Mouse (Mus musculus) brain, adult 2 months (tissue): ENCODE measurements around the gene Recql5.
A peak's percentile ranks its signal among the peaks of the same experiment; 100 is the strongest.
"Not testable (repeated sequence)": the region's sequence is repeated elsewhere in the genome, so short reads cannot be mapped to it uniquely, and the experiment has no call there.

ENCODE experiments used
- DNase-seq: peaks from one replicate; pipeline ENCODE4 v3.0.0; 2011; ENCODE audit warnings: low read depth, low spot score

The Recql5 gene

DNA sequence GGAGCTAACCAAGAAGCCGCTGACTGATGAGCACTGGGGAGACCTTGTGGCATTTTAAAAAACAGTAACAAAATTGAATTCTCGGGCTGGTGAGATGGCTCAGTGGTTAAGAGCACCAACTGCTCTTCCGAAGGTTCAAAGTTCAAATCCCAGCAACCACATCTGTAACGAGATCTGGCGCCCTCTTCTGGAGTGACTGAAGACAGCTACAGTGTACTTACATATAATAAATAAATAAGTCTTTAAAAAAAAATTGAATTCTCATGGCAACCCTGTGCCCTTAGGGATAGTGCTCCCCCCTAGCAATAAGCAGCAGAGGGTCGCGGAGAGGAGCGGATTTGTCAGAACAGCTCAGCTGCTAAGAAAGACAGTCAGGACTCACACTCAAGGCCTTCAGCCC lies 69.4 kb downstream of the Recql5 start:
- DNase-seq = no peak

DNA sequence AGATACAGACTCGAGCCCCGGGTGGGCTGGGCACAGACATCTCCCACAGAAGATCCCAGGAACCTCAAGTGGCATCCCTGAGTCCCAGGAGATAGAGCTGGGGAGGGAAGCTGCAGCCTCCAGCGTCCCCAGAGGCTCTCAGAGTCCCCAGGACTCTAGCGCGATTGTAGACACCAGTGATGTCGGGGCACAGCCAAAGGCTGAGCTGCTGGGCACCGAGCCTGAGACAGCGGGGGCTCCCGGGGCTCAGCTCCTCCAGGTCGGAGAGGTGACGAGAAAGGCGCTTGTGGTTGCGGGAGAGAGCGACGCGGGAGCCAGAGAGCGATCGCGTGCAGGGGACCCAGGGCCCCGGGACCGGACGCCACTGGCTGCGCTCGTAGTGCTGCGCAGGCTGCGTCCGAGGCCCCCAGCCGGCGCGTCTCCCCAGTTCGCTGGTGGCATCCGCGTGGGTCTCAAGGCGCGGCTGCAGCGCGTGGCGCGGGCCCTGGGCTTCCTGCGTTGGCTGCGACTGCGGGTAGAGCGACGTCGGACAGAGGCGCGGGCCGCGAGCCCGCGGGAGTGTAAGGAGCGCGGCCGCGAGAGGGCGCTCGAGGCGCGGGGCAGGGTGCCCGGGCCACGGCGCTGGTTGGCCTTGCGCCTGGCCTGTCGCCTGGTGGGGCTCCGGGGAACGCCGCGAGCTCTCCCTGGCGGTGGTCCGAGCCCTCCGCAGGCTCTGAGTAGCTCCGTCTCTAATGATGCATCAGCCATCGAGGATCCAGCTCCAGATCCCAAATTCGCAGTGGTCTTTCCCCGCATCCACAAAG lies 73.9 kb downstream of the Recql5 start:
- DNase-seq = peak; percentile 71

- DNase-seq = no peak
Measured at GRCm38 (mm10) chr11:115858354-115858753, 74.9 kb downstream of the Recql5 start, which contains the start of gene Myo15b. Gene Myo15b, plus strand, starts transcription at chr11:115858406.

DNA sequence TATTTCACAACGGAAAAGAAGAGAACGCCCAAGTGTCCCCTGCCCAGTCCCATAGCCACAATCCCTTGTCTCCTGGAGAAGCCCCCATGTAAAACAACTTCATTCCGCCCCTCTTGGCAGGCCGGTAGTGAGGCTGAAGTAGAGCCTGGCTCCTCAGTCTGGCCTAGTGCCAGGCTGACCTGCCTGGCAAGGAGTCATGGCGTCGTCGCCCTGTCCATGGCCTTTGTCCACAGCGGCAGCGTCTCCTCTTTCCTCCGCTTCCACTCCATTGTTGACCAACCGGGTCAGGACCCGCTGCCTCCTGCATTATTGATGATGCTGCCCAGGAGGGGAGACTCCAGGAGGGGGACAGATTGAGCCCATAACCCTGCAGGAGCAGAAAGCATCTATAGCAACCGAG lies 75.3 kb downstream of the Recql5 start:
- no peak for DNase-seq

DNA sequence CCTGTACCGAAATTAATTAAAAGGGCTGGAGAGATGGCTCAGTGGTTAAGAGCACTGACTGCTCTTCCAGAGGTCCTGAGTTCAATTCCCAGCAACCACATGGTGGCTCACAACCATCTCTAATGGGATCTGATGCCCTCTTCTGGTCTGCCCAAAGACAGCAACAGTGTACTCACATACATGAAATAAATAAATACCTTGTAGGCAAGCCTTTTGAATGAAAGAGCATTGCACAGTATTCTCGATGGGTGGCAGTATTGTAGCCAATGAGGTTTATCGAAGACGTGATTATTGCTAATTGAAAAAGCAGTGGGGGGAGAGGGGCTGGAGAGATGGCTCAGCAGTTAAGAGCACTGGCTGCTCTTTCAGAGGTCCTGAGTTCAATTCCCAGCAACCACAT lies 76.1 kb downstream of the Recql5 start:
- DNase-seq = not testable (repeated sequence)

- DNase-seq = peak; percentile 61
Measured at GRCm38 (mm10) chr11:115854674-115855073, 78.6 kb downstream of the Recql5 start.

DNA sequence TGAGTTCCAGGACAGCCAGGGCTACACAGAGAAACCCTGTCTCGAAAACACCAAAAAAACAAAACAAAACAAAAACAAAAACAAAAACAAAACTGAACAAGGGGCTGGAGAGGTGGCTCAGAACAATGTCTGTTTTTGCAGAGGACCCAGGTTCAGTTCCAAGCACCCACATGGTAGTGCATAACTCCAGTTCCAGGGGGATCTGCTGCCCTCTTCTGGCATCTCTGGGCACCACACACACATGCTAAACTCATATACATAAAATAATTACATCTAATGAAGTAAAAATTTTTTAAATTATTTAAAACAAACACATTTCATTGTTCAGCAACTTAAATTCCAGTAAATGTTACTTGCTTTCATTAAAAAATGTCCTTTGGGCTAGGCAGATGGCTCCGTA lies 87.5 kb downstream of the Recql5 start:
- DNase-seq = no peak

- no peak for DNase-seq
Measured at GRCm38 (mm10) chr11:115844240-115844639, 89.0 kb downstream of the Recql5 start.

DNA sequence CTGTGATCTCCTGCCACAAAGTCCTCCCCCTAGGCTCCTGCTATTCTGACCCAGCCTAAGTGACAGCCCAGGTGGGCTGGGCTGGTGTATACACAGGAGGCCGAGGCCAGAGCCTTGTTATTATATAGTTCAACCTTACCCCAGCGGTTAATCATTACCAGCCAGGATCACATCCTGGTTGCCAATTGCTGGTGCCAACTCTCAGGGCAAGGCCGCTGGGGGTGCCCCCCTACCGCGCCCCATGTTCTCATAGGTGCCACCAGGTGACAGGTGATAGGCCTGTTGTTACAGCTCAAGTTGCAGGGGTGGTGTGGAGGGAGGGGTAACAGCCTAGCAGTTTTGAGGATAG lies 89.4 kb downstream of the Recql5 start:
- DNase-seq = no peak

DNA sequence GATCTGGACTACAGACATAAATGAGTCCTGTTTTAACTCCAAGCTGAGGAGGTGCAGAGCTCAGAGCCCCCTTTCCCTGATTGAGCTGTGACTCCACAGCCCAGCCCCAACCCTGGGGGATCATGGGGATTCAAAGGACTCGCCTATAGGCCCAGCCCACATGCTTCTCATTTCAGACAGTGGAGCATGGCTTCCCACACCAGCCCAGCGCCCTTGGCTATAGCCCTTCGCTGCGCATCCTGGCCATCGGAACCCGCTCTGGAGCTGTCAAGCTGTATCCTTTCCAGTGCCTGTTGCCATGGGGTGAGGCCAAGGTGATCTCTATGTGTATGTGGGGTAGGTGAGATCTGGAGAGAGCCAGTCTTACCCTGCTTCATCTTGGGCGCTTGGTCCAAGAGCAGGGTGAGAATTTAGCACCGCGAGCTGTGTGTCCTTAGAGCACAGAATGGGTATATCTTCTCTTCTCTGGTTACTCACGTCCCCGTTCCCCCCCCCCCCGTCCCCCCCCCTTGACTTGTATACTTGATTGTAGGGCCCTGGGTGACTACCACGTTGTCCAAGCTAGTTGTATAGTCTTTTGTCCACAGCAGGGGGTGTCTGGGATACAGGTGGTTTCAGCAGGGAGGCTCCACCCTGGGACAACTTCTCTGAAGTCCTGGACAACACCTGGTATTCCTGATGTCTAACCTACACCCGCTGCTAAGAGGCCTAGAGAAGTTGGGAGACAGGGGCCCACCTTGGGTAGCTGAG lies 90.0 kb downstream of the Recql5 start:
- no peak for DNase-seq
